Mouse (Mus musculus) C2C12 (cell line): ENCODE results near the gene Zfp772. TPM values are rescaled to one million over a fixed set of nuclear protein-coding genes. Genes with fewer than 3 reads are reported as not detected.
"Not testable (repeated sequence)": the region's sequence is repeated elsewhere in the genome, so short reads cannot be mapped to it uniquely, and the experiment has no call there.

Experiments
- H3K27me3 ChIP-seq: one replicate; pipeline ENCODE4 v1.6.1; 2011; ENCODE audit not compliant: control insufficient read depth, insufficient read depth, insufficient read length
- H3K36me3 ChIP-seq: one replicate; pipeline ENCODE4 v1.6.1; 2011; ENCODE audit not compliant: control insufficient read depth, insufficient read depth
- H3K4me3 ChIP-seq: one replicate; pipeline ENCODE4 v1.5.1; 2011; ENCODE audit warnings: mild to moderate bottlenecking, control low read depth; ENCODE audit not compliant: poor library complexity, insufficient read depth, severe bottlenecking
- H3K79me2 ChIP-seq: one replicate; pipeline ENCODE4 v1.6.1; 2011; ENCODE audit not compliant: control insufficient read depth, insufficient read depth
- H3K79me3 ChIP-seq: one replicate; pipeline ENCODE4 v1.6.1; 2011; ENCODE audit warnings: low read depth, control low read depth
- H3ac ChIP-seq: one replicate; pipeline ENCODE3; 2011; ENCODE audit warnings: low read depth; ENCODE audit not compliant: control insufficient read depth, insufficient read length
- CEBPB ChIP-seq: IDR thresholded peaks from one replicate; pipeline ENCODE4 v1.6.1; 2011; ENCODE audit warnings: low read depth, mild to moderate bottlenecking, control low read depth, moderate library complexity
- CTCF ChIP-seq: IDR thresholded peaks from one replicate; pipeline ENCODE4 v1.5.1; 2011; ENCODE audit not compliant: control insufficient read depth, insufficient read depth, insufficient read length
- FOSL1 ChIP-seq: IDR thresholded peaks from one replicate; pipeline ENCODE4 v1.8.0; 2011; ENCODE audit warnings: mild to moderate bottlenecking, low read length; ENCODE audit not compliant: poor library complexity, insufficient read depth, severe bottlenecking
- MAX ChIP-seq: IDR thresholded peaks from one replicate; pipeline ENCODE4 v1.6.1; 2011; ENCODE audit warnings: mild to moderate bottlenecking, control low read depth
- MYOD1 ChIP-seq: IDR thresholded peaks from one replicate; pipeline ENCODE4 v1.6.1; 2011; ENCODE audit warnings: low read depth; ENCODE audit not compliant: control insufficient read depth, insufficient read length
- MYOG ChIP-seq: IDR thresholded peaks from one replicate; pipeline ENCODE4 v1.6.1; 2011; ENCODE audit not compliant: control insufficient read depth, insufficient read length; ENCODE audit errors: extremely low read depth
- USF1 ChIP-seq: IDR thresholded peaks from one replicate; pipeline ENCODE4 v1.6.1; 2011; ENCODE audit warnings: low read depth, mild to moderate bottlenecking, control low read depth, moderate library complexity
- long read RNA-seq, 2 experiments: library from polyadenylated mRNA; unstranded; transcript quantifications; one replicate each; pipeline ENCODE4 v2.0.0; 2019 to 2020
- polyA plus RNA-seq: library from polyadenylated mRNA; unstranded; fragments of >200 nt; fragmentation: generic; extraction: Trizol; gene quantifications from one replicate; pipeline ENCODE4 v1.2.1, GENCODE M21; 2012; ENCODE audit warnings: missing spikeins

Gene Zfp772
- polyA plus RNA-seq = 1.4 TPM
- long read RNA-seq, experiment 1, transcript Zfp772-201 (5 exons, 2,777 nt) = major isoform, 10 of 10 reads
- long read RNA-seq, experiment 1, partial matches to known transcripts = 0 of 10 reads
- long read RNA-seq, experiment 1, other reads (novel, unspliced or antisense) = 0 of 10 reads
- long read RNA-seq, experiment 2, transcript Zfp772-201 (5 exons, 2,777 nt) = major isoform, 26 of 31 reads
- long read RNA-seq, experiment 2, partial matches to known transcripts = 1 of 31 reads
- long read RNA-seq, experiment 2, other reads (novel, unspliced or antisense) = 4 of 31 reads

DNA sequence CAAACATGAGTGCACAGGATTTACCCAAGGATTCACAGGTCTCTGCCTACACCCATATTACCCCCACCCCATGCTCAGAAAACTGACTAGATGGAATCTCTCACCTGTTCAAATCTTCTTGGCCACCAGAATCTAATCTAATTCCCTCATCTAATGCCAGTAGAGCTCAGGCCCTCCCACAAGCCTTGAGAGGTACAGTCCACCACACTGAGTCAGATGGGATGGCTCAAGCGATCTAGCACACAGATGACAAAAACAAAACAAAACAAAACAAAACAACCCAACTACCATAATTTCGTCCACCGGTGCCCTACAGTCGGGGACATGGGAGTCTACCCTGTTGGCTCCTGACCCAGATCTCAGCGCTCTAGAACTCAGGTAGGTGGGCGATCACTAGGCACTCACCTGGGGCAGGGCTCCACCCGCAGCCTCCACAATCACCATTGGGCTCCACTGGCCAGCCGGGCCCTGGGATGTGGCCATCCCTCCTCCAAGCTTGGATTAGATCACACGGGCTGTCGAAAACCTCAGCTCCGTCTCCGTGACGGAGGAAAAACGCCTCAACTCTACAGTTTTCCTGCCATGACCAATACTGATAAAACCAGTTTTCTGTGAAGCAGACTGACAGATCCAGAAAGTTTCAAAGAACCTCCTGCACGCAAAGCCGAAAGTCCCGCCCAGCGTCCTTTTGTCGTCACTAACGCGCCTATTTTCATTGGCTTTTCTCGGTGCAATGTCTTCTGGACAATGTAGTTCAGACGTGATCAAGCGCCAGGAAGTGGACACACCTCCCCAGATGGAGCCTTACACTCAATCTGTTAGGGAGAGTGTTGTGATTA, at the start of gene Zfp772:
TSS of gene Zfp772 (minus strand) at position 686 of the 839 bp plus-strand sequence.
- H3K79me3 ChIP-seq, H3K27me3 ChIP-seq, H3K36me3 ChIP-seq, H3ac ChIP-seq, H3K79me2 ChIP-seq: not testable (repeated sequence)
- H3K4me3 ChIP-seq = peak within 1 kb of the TSS; percentile 41

DNA sequence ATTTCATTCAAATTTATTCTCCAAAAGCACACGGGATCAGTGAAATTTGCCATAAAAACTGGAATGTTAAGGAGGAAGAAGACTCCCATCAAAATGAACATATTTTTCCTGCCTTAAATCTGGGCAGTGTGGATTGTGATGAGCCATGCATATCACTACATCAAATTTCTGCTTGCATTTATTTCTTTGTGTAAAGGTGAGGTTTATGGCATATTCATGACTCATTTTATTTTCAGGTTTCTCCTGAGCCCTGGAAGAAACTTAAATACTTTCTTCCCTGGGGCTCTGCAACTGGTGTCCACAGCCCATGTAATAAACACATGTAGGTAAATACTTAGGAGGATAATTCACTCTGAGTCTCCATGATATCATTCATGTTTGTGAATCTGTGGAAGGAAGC, 37.4 kb upstream of the Zfp772 start, which contains the start of gene Vmn2r29:
TSS of gene Vmn2r29 (minus strand) at position 101 of the 400 bp plus-strand sequence.
- not testable (repeated sequence) for H3K79me2 ChIP-seq, H3K27me3 ChIP-seq, H3K4me3 ChIP-seq, H3K79me3 ChIP-seq, H3K36me3 ChIP-seq, H3ac ChIP-seq

DNA sequence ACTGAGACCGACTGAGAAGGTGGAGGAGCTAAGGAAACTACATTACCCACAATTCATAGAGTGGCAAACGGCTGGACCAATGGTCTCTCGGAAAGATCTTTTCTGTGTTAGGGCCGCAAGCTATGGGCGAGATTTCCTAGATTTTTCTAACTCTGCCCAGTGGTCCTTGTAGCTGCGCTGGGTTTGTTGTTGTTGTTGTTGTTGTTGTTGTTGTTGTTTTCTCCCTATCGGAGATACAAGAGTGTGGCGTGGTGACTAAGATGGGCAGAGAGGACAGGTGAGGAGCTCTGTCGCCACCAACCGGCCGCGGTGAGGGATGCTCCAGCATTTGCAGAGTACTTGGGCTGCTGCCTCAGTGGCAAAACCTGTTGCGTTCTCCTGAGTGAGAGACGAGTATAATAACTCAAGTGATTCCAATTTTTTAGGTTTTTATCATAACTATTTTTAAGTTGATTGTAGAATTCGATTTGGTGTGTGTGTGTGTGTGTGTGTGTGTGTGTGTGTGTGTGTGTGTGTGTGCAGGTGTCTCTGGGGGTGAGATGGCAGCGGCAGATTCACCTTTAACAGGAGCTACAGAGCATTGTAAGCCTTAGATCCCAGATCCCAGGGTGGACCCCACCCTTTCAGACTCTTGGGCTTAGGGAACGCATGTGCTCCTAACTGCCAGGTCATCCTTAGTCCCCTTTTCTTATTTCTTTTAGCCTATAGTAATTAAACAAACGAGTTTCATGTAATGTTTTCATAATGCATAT, 21.4 kb downstream of the Zfp772 start:
- Histone ChIP-seq H3K79me3 (no peaks in the 10 kb centered on the region), H3K27me3 (no peaks in the 10 kb centered on the region), H3K79me2 (no peaks in the 10 kb centered on the region), H3ac (no peak overlapping the region), H3K36me3 (no peaks in the 10 kb centered on the region), H3K4me3 (peak overlapping the region; percentile 7)
- TF ChIP-seq CEBPB (no peak), CTCF (peak; percentile 92)

DNA sequence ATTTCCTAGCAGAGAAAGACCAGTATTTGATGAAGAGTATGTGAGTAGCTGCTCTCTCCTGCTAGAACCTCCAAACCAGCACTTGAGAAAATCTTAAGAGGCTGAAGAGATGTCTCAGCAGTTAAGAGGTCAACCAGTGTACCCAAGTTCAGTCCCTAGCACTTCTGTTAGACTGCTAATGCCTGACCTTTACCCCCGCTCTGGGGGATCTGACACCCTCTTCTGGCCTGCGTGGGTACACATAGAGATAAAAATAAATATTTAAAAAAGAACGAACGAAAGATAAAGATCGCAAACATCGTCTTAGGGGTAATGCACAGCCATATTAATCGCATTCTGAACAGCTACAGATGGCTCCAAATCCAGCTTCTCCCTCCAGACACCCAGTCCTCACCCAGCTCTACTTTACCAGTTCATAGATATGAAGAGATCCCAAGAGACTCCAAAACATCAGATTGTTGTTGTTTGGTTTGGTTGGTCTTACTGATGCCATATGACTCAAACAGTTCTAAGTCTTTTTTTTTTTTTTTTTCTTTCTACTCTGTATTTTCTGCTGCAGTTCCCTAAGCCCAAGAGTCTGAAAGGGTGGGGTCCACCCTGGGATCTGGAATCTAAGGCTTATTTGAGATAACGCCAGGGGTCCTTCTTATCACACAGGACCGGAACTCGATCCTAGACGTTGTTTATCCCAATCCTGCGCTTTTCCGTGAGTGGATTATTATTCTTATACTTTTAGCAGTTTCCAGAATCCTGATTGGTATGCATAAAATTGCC, 22.2 kb downstream of the Zfp772 start:
- TF ChIP-seq CEBPB (no peak), MYOG (no peak), FOSL1 (no peak), CTCF (no peak), MAX (no peak), USF1 (no peak), MYOD1 (no peak)
- Histone ChIP-seq H3ac (no peak overlapping the region), H3K36me3 (no peaks in the 10 kb centered on the region), H3K79me2 (no peaks in the 10 kb centered on the region), H3K79me3 (no peaks in the 10 kb centered on the region), H3K4me3 (no peak overlapping the region), H3K27me3 (no peaks in the 10 kb centered on the region)

DNA sequence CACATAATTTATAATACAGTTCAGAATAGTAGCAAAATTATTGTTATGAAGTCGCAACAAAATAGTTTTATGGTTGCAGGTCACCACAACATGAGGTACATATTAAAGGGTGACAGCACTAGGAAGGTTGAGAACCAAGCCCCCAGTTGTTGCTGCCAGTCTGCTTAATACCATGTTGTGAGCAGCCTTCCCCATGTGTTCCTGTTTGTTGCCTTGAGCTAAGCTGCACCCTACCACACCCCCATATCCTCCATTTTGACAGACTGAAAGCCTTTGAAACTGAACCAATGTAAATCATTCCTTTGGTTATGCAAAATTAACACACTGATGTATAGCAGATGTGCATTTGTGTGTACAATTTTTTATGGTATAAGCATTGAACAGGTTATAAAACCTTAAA, 23.9 kb downstream of the Zfp772 start:
- TF ChIP-seq MAX = no peak
- no peak for TF ChIP-seq CTCF
- TF ChIP-seq FOSL1 = no peak
- TF ChIP-seq MYOD1 = no peak
- no peak for TF ChIP-seq MYOG
- no peak for TF ChIP-seq CEBPB
- no peak for TF ChIP-seq USF1
- Histone ChIP-seq H3K36me3 (no peaks in the 10 kb centered on the region), H3K4me3 (no peak overlapping the region)

More for the DNA sequence above, 23.9 kb downstream of the Zfp772 start:
- Histone ChIP-seq H3K79me2 (no peaks in the 10 kb centered on the region), H3K79me3 (no peaks in the 10 kb centered on the region), H3ac (no peak overlapping the region), H3K27me3 (no peaks in the 10 kb centered on the region)
